Mouse (Mus musculus) midbrain, embryonic 11.5 days (tissue): ENCODE measurements around the gene Twistnb. TPM values are rescaled to one million over a fixed set of nuclear protein-coding genes. Genes with fewer than 3 reads are reported as not detected.

Experiments
- ATAC-seq: fragments of 200-750 bp; cut with Nextera tagmentation; 2 replicates; pipeline ENCODE4 v1.8.0; 2017; ENCODE audit warnings: moderate TSS enrichment, moderate library complexity; ENCODE audit not compliant: low FRiP score
- DNase-seq: peaks from one replicate; pipeline ENCODE4 v3.0.0; 2015; ENCODE audit warnings: low spot score; ENCODE audit errors: missing footprints
- H3K27ac ChIP-seq: fragments of 300-500 bp; sonication (generic); 2 replicates; pipeline ENCODE4 v1.5.1; 2014; ENCODE audit warnings: low read depth, low read length
- H3K27me3 ChIP-seq: fragments of 300-500 bp; sonication (generic); 2 replicates; pipeline ENCODE4 v1.6.1; 2014; ENCODE audit warnings: mild to moderate bottlenecking, low read length, moderate library complexity, mixed read lengths; ENCODE audit not compliant: control insufficient read depth, insufficient read depth
- H3K36me3 ChIP-seq: fragments of 300-500 bp; sonication (generic); 2 replicates; pipeline ENCODE4 v1.6.1; 2014; ENCODE audit warnings: mild to moderate bottlenecking, low read length, moderate library complexity, mixed read lengths; ENCODE audit not compliant: control insufficient read depth, insufficient read depth
- H3K4me1 ChIP-seq: fragments of 300-500 bp; sonication (generic); 2 replicates; pipeline ENCODE4 v1.6.1; 2014; ENCODE audit warnings: low read length; ENCODE audit not compliant: control insufficient read depth, insufficient read depth
- H3K4me2 ChIP-seq: fragments of 300-500 bp; sonication (generic); 2 replicates; pipeline ENCODE4 v1.6.1; 2014; ENCODE audit warnings: mild to moderate bottlenecking, moderate library complexity
- H3K4me3 ChIP-seq: fragments of 300-500 bp; sonication (generic); 2 replicates; pipeline ENCODE4 v1.5.1; 2014; ENCODE audit warnings: low read depth, low read length
- H3K9ac ChIP-seq: fragments of 300-500 bp; sonication (generic); 2 replicates; pipeline ENCODE4 v1.6.1; 2014; ENCODE audit warnings: low read length
- H3K9me3 ChIP-seq: fragments of 300-500 bp; sonication (generic); 2 replicates; pipeline ENCODE4 v1.6.1; 2016; ENCODE audit warnings: low read length; ENCODE audit not compliant: control insufficient read depth
- WGBS: fragments of 180-500 bp; shearing (Covaris S2); extraction: QIAGEN DNeasy Blood & Tissue Kit; methylation state at CpG from one replicate; pipeline ENCODE4 v1.1.7; 2014; 5-methylcytosine and 5-hydroxymethylcytosine counted together
- polyA plus RNA-seq: library from polyadenylated mRNA; unstranded; fragments of >200 nt; fragmentation: Nextera tagmentation; extraction: Ambion mirVana; gene quantifications from 2 replicates; pipeline ENCODE4 v1.2.1, GENCODE M21; 2014

Twistnb gene
- polyA plus RNA-seq, 1 experiment from 2014 or later = 44.2 TPM

DNA sequence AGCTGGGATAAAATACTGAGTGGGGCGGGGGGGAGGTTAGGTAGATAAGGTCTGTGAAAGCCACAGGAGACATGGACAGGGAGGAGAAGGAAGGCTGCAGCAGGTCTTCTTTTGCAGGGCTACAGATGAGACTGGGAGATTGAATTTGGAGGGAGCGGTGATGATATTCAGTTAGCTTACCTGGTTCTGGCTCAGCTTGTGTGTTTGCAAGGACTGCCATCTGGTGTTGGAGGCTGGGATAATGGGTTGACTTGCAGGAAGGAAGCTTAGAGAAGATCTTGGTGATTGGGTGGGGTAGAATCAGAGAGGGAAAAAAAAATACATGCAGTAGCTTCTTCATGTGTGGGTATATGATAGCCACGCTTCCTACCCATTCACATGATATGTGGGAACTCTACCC, 5.1 kb upstream of the Twistnb start:
- Histone ChIP-seq H3K27ac (no peak overlapping the region), H3K4me2 (no peak overlapping the region), H3K4me3 (no peak overlapping the region), H3K36me3 (no peaks in the 10 kb centered on the region), H3K4me1 (no peaks in the 10 kb centered on the region), H3K9ac (no peak overlapping the region), H3K9me3 (no peaks in the 10 kb centered on the region), H3K27me3 (no peaks in the 10 kb centered on the region)
- DNase-seq = no peak
- WGBS = 35% methylated on average over 3 of the region's 3 CpGs
- ATAC-seq = 0 out of 2 replicates have a peak, but pooled peaks have one; percentile 29

DNA sequence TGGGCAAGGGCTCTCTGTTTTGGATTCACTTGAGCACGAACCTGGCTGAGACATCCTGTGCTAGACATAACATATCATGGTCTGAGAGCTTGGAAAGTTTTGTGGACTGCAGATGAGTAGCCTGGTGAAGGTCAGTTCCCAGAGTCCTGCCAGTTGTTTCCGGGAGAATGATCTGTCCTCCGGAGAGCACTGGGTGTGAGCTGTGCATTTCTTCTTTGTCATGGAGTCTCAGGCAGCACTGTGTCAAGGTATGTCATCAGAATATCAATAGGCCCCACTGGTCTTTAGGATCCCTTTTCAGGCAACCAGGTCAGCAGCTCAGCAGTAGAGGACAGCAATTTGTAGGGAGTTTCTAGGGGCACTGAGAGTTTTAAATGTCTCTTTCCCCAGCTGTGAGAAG, 2.1 kb upstream of the Twistnb start:
- Histone ChIP-seq H3K4me1 (peaks cover 4% of the 10 kb centered on the region; the same call in 1 of the 2 replicates), H3K4me3 (no peak overlapping the region), H3K36me3 (no peaks in the 10 kb centered on the region), H3K27ac (no peak overlapping the region), H3K27me3 (no peaks in the 10 kb centered on the region), H3K4me2 (no peak overlapping the region), H3K9ac (no peak overlapping the region), H3K9me3 (no peaks in the 10 kb centered on the region)
- 31% methylated on average over 3 of the region's 3 CpGs for WGBS
- ATAC-seq = no peak
- no peak for DNase-seq

DNA sequence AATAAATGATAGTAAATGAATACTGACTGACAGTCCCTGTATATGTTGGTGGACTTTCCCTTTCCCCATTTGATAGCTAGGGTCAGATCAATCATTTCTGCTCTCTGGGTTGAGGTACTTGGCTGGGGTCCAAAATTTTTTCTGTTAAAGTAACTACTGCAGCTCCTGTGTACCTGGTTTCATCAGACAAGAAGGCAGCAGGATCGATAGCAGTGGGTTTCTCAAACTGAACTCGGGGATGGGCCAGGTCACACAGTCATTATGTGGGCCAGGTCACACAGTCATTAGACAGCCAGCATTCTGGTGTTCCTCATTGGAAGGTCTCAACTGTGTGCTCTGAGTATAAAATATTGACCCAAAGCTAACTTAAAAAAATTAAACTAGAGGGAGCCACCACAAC, 1.7 kb upstream of the Twistnb start:
- no peaks in the 10 kb centered on the region for H3K9me3 ChIP-seq
- peaks cover 4% of the 10 kb centered on the region; the same call in 1 of the 2 replicates for H3K4me1 ChIP-seq
- 68% methylated on average over 2 of the region's 2 CpGs for WGBS
- no peak overlapping the region for H3K9ac ChIP-seq
- no peaks in the 10 kb centered on the region for H3K27me3 ChIP-seq
- DNase-seq = no peak
- H3K27ac ChIP-seq = no peak overlapping the region
- ATAC-seq = no peak
- no peak overlapping the region for H3K4me2 ChIP-seq
- H3K36me3 ChIP-seq = no peaks in the 10 kb centered on the region
- H3K4me3 ChIP-seq = no peak overlapping the region

DNA sequence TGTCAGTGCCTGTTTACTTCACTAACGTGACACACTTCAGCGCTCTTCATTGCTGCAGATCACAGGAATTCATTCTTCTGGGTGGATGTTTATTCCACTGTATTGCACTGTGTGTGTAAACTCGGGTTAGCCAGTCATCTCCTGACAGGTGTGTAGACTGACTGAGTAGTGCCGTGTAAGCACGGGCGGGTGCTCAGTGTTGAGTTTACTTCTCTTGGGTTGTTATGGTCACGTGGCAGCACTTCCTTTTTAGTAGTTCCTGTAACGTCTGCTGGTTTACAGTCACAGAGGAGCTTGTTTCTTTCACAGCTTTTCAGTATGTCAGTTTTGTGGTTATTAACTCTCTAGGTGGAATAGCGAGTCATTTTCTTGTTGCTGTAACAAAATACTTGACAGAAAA, 4.4 kb downstream of the Twistnb start:
- DNase-seq (no peak), ATAC-seq (no peak)
- H3K27me3 ChIP-seq = no peaks in the 10 kb centered on the region
- H3K4me2 ChIP-seq = no peak overlapping the region
- 87% methylated on average over 9 of the region's 9 CpGs for WGBS
- no peaks in the 10 kb centered on the region for H3K36me3 ChIP-seq
- no peak overlapping the region for H3K9ac ChIP-seq
- no peak overlapping the region for H3K4me3 ChIP-seq
- no peaks in the 10 kb centered on the region for H3K9me3 ChIP-seq
- H3K4me1 ChIP-seq = peaks cover 4% of the 10 kb centered on the region; the same call in 1 of the 2 replicates
- no peak overlapping the region for H3K27ac ChIP-seq

DNA sequence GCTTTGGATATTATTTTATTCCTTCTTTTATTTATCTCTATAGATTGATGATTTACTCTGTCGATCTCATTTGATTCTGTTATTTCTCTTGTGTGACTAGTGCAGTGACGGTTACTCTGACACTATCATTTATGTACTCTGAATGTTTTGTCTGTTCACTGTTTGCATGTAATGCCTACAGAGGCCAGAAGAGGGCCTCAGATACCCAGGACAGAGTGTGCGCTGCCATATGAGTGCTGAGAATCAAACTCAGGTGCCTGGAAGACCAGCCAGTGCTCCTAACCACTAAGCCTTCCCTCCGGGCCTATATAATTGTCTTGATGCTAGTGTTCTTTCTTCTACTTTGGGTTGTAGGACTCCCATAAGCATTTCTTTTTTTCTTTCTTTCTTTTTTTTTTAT, 5.3 kb downstream of the Twistnb start:
- H3K4me3 ChIP-seq = no peak overlapping the region
- peaks cover 4% of the 10 kb centered on the region; the same call in 1 of the 2 replicates for H3K4me1 ChIP-seq
- WGBS = 96% methylated on average over 4 of the region's 4 CpGs
- ATAC-seq (no peak), DNase-seq (no peak)
- H3K9me3 ChIP-seq = no peaks in the 10 kb centered on the region
- no peaks in the 10 kb centered on the region for H3K27me3 ChIP-seq
- no peak overlapping the region for H3K9ac ChIP-seq
- no peak overlapping the region for H3K27ac ChIP-seq
- no peak overlapping the region for H3K4me2 ChIP-seq
- H3K36me3 ChIP-seq = no peaks in the 10 kb centered on the region

DNA sequence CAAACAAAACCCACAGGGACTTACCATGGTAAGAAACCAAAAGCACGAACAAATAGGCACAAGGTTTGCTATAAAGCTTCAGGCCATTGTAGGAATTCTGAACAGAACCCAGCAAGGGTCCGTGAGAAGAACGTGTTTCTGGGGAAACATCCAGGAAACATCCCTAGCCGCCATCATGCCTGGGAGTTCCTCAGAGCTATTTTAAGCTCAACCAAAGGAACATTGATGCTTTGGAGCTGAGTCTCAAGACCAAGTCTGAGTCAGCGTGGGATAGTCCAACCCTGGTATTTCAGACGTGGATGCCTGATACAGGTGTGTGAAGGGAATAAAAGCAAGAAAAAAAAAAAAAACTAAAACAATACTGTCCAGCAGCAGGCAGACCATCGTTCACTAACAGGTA, 26.0 kb downstream of the Twistnb start:
- DNase-seq (no peak), ATAC-seq (no peak)
- H3K9ac ChIP-seq = no peak overlapping the region
- H3K4me3 ChIP-seq = no peak overlapping the region
- H3K36me3 ChIP-seq = no peaks in the 10 kb centered on the region
- H3K27me3 ChIP-seq = no peaks in the 10 kb centered on the region
- no peak overlapping the region for H3K4me2 ChIP-seq
- no peaks in the 10 kb centered on the region for H3K4me1 ChIP-seq
- H3K27ac ChIP-seq = no peak overlapping the region
- H3K9me3 ChIP-seq = no peaks in the 10 kb centered on the region
- 76% methylated on average over 7 of the region's 7 CpGs for WGBS

DNA sequence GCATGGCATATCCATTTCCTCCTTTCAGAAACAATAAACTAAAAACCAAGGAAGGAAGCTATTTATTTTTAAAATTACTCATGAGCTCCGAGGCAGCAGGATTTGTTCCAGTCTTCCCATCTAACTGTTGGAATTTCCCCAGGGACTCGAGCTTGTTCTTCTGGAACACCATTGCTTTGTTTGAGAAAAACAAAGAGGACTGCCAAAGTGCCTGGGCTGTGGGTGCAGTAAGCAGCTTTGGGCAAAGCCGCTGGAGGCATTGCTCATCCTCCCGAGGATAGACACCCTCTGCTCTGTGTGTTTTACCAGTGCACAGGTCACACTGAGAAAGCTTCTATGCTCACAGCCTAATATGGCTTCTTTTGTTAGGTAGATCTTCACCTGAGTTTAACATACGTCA, 26.8 kb downstream of the Twistnb start:
- H3K27ac ChIP-seq = no peak overlapping the region
- H3K36me3 ChIP-seq = no peaks in the 10 kb centered on the region
- WGBS = 23% methylated on average over 5 of the region's 5 CpGs
- no peak overlapping the region for H3K4me2 ChIP-seq
- H3K4me3 ChIP-seq = no peak overlapping the region
- ATAC-seq (no peak), DNase-seq (no peak)
- H3K27me3 ChIP-seq = no peaks in the 10 kb centered on the region
- no peaks in the 10 kb centered on the region for H3K4me1 ChIP-seq
- no peak overlapping the region for H3K9ac ChIP-seq
- H3K9me3 ChIP-seq = no peaks in the 10 kb centered on the region

DNA sequence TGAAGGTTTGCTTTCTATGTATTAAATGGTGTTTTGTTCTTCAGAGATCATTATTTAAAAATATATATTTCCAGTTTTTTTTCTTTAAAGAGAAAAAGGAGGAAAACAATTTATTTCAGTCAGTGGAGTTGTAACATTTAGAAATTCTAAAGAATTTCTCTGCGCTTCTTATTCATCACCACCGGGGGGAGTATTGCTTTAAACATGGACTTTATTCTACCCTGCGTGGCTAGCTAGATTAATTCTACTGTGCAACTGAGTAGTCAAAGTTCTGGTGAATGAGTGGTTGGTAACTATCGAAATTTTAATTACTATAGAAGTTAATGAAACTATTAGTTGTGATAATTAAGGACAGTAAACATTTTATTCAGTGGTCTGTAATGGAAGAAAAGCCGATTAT, 51.5 kb downstream of the Twistnb start:
- WGBS = 27% methylated on average over 5 of the region's 5 CpGs
- peak; percentile 85 for DNase-seq
- no peaks in the 10 kb centered on the region for H3K27me3 ChIP-seq
- no peaks in the 10 kb centered on the region for H3K36me3 ChIP-seq
- H3K27ac ChIP-seq = no peak overlapping the region
- H3K4me2 ChIP-seq = no peak overlapping the region
- no peak overlapping the region for H3K9ac ChIP-seq
- no peaks in the 10 kb centered on the region for H3K4me1 ChIP-seq
- ATAC-seq = peak; percentile 66; the same call in 1 of the 2 replicates
- H3K4me3 ChIP-seq = no peak overlapping the region
- H3K9me3 ChIP-seq = no peaks in the 10 kb centered on the region

DNA sequence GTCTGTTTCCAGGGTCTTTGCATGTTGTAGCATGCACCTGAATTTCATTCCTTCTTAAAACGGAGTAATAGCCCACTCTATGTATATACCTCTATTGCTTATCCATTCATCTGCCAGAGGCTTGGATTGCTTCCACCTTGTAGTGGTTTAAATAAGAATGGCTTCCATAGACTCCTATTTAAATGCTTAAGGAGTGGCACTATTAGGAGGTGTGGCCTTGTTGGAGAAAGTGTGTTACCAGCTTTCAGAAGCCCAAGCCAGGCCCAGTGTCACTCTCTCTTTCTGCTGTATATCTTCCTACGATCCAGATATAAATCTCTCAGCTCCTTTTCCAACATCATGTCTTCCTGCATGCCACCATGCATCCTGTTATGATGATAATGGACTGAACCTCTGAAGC, 53.5 kb downstream of the Twistnb start:
- H3K4me2 ChIP-seq = no peak overlapping the region
- ATAC-seq = no peak
- 91% methylated on average over 2 of the region's 2 CpGs for WGBS

More for the DNA sequence above, 53.5 kb downstream of the Twistnb start:
- Histone ChIP-seq H3K36me3 (no peaks in the 10 kb centered on the region), H3K27me3 (no peaks in the 10 kb centered on the region), H3K9ac (no peak overlapping the region), H3K4me3 (no peak overlapping the region), H3K4me1 (no peaks in the 10 kb centered on the region), H3K27ac (no peak overlapping the region), H3K9me3 (no peaks in the 10 kb centered on the region)
- no peak for DNase-seq
